8 mouse cellular contexts compared by ENCODE assay signal in genomic region chr2:72978473-72978872, GRCm38 (mm10). TPM values are rescaled to one million over a fixed set of nuclear protein-coding genes. Genes with fewer than 3 reads are reported as not detected.
A peak's percentile ranks its signal among the peaks of the same experiment; 100 is the strongest.
DNase-seq lines count a peak whose midpoint lies in the region; ATAC-seq lines count a peak whose summit lies in the region.

No protein-coding gene starts in this region.

- H3K27me3 ChIP-seq in forebrain, embryonic 11.5 days (ENCODE audit: control insufficient read depth, insufficient read depth, low read length) = no peaks in the 10 kb centered on the region
- H3K27me3 ChIP-seq in intestine, embryonic 16.5 days (replicated peaks; ENCODE audit: control insufficient read depth, insufficient read depth, low read length) = no peaks in the 10 kb centered on the region
- no peaks in the 10 kb centered on the region for H3K27me3 ChIP-seq in stomach, embryonic 15.5 days (replicated peaks)

- peak overlapping the region; percentile 100 for H3K27ac ChIP-seq in forebrain, embryonic 11.5 days (ENCODE audit: low read depth, low read length)
- peak overlapping the region; percentile 100 for H3K27ac ChIP-seq in intestine, embryonic 16.5 days (ENCODE audit: low read length)
- peak overlapping the region; percentile 100 for H3K27ac ChIP-seq in stomach, embryonic 15.5 days

- H3K36me3 ChIP-seq in forebrain, embryonic 11.5 days (ENCODE audit: control insufficient read depth, insufficient read depth, low read length) = no peaks in the 10 kb centered on the region
- no peaks in the 10 kb centered on the region for H3K36me3 ChIP-seq in intestine, embryonic 16.5 days (ENCODE audit: control insufficient read depth, insufficient read depth, low read length)
- H3K36me3 ChIP-seq in stomach, embryonic 15.5 days = no peaks in the 10 kb centered on the region

- no peaks in the 10 kb centered on the region for H3K9me3 ChIP-seq in forebrain, embryonic 11.5 days (ENCODE audit: control insufficient read depth, low read length)
- no peaks in the 10 kb centered on the region for H3K9me3 ChIP-seq in intestine, embryonic 16.5 days (ENCODE audit: control insufficient read depth, low read length)
- H3K9me3 ChIP-seq in stomach, embryonic 15.5 days = no peaks in the 10 kb centered on the region

- peak; percentile 24 for DNase-seq in layer of hippocampus, adult 9-11 months
- DNase-seq in layer of hippocampus, adult 9-10 months (ENCODE audit: low spot score) = no peak
- DNase-seq in R1 (ENCODE audit: low read depth, low spot score) = peak; percentile 92
- peak; percentile 84 for DNase-seq in forebrain, embryonic 11.5 days (ENCODE audit: low spot score)
- DNase-seq in adrenal gland, adult 18-20 months (ENCODE audit: low spot score in 2 of 2) = no peak

- H3K9ac ChIP-seq in forebrain, embryonic 11.5 days (ENCODE audit: low read length) = peak overlapping the region; percentile 100
- peak overlapping the region; percentile 100 for H3K9ac ChIP-seq in intestine, embryonic 16.5 days (ENCODE audit: low read depth, low read length)
- peak overlapping the region; percentile 100 for H3K9ac ChIP-seq in stomach, embryonic 15.5 days

- under 1% methylated on average over 38 of the region's 38 CpGs for WGBS in forebrain, embryonic 11.5 days
- under 1% methylated on average over 30 of the region's 38 CpGs for WGBS in intestine, embryonic 16.5 days
- under 1% methylated on average over 38 of the region's 38 CpGs for WGBS in stomach, embryonic 15.5 days

- peak; percentile 8; the same call in 1 of the 2 replicates for ATAC-seq in forebrain, embryonic 11.5 days (replicated peaks; ENCODE audit: low FRiP score)
- peak; percentile 36 for ATAC-seq in intestine, embryonic 16.5 days
- ATAC-seq in megakaryocyte progenitor cell, adult 5-6 weeks (replicated peaks; ENCODE audit: poor library complexity) = peak; percentile 17; the same call in 1 of the 2 replicates
- ATAC-seq in stomach, embryonic 15.5 days (ENCODE audit: insufficient read depth, low FRiP score, low read depth) = peak; percentile 9; the same call in 1 of the 2 replicates

- peak overlapping the region; percentile 100 for H3K4me3 ChIP-seq in forebrain, embryonic 11.5 days (ENCODE audit: low read depth, low read length)
- H3K4me3 ChIP-seq in intestine, embryonic 16.5 days (ENCODE audit: low read length) = peak overlapping the region; percentile 100
- peak overlapping the region; percentile 98 for H3K4me3 ChIP-seq in stomach, embryonic 15.5 days (replicated peaks)

- H3K4me2 ChIP-seq in forebrain, embryonic 11.5 days (ENCODE audit: low read depth, low read length, severe bottlenecking) = peak overlapping the region; percentile 73
- H3K4me2 ChIP-seq in intestine, embryonic 16.5 days (ENCODE audit: low read depth, low read length) = peak overlapping the region; percentile 45
- peak overlapping the region; percentile 60 for H3K4me2 ChIP-seq in stomach, embryonic 15.5 days

- H3K4me1 ChIP-seq in forebrain, embryonic 11.5 days (replicated peaks; ENCODE audit: control insufficient read depth, insufficient read depth, low read length) = no peaks in the 10 kb centered on the region; the same call in 1 of the 2 replicates
- H3K4me1 ChIP-seq in intestine, embryonic 16.5 days (ENCODE audit: control insufficient read depth, insufficient read depth, low read length) = peaks cover 15% of the 10 kb centered on the region
- peaks cover 12% of the 10 kb centered on the region; the same call in 1 of the 2 replicates for H3K4me1 ChIP-seq in stomach, embryonic 15.5 days

RNA-seq across cellular contexts. Expression of gene Sp3, which starts 1.8 kb away (rescaled TPM):
- polyA plus RNA-seq in forebrain, embryonic 11.5 days (2014; fragmentation: Nextera tagmentation; extraction: Ambion mirVana) = 71.5 and 74.9 TPM in 2 replicates
- 33.3 and 35.0 TPM in 2 replicates for polyA plus RNA-seq in intestine, embryonic 16.5 days (2015; fragmentation: Nextera tagmentation; extraction: Ambion mirVana)
- total RNA-seq in megakaryocyte progenitor cell, adult 5-6 weeks (2015) = 108 and 111 TPM in 2 replicates
- total RNA-seq in megakaryocyte progenitor cell, adult 5-6 weeks (2017) = 109 and 114 TPM in 2 replicates
- polyA plus RNA-seq in stomach, embryonic 15.5 days (2015; fragmentation: Nextera tagmentation; extraction: Ambion mirVana) = 49.2 and 49.8 TPM in 2 replicates
- 10 to 100 TPM; 48.2 to 57.3 TPM for total RNA-seq in adrenal gland, adult 18-20 months (2021)

RNA-seq across cellular contexts. Expression of gene Gm11084, which starts 8.0 kb away (rescaled TPM):
- polyA plus RNA-seq in forebrain, embryonic 11.5 days (2014; fragmentation: Nextera tagmentation; extraction: Ambion mirVana) = not detected in 2 replicates
- not detected in 2 replicates for polyA plus RNA-seq in intestine, embryonic 16.5 days (2015; fragmentation: Nextera tagmentation; extraction: Ambion mirVana)
- not detected in 2 replicates for total RNA-seq in megakaryocyte progenitor cell, adult 5-6 weeks (2015)
- not detected in 2 replicates for total RNA-seq in megakaryocyte progenitor cell, adult 5-6 weeks (2017)
- polyA plus RNA-seq in stomach, embryonic 15.5 days (2015; fragmentation: Nextera tagmentation; extraction: Ambion mirVana) = not detected in 2 replicates
- not detected for total RNA-seq in adrenal gland, adult 18-20 months (2021)

Comparison
In these comparisons a context has a peak if more than half of its experiments do, and no peak if none do; other contexts are left out.
1. DNase-seq: peak in layer of hippocampus, adult 9-11 months (single experiment), R1 (single experiment) and forebrain, embryonic 11.5 days (single experiment); none in layer of hippocampus, adult 9-10 months (single experiment) and adrenal gland, adult 18-20 months (0 of 2).
2. Peak in every context shown above with its lines, with median percentiles within 50 percentile points of each other: ATAC-seq, H3K27ac ChIP-seq, H3K4me2 ChIP-seq, H3K4me3 ChIP-seq and H3K9ac ChIP-seq.